Mouse (Mus musculus): Measurements from ENCODE around the gene Zfp472. TPM values are rescaled to one million over a fixed set of nuclear protein-coding genes. Genes with fewer than 3 reads are reported as not detected.
A peak's percentile ranks its signal among the peaks of the same experiment; 100 is the strongest.

Zfp472 gene
- 9.6 and 11.5 TPM in 2 replicates for polyA plus RNA-seq (2015; fragmentation: Nextera tagmentation; extraction: Ambion mirVana)

GRCm38 (mm10) chr17:32965623-32966290, at the start of gene Zfp472:
TSS of gene Zfp472 (plus strand) at chr17:32965814.
- peak within 1 kb of the TSS; percentile 98 for H3K27ac ChIP-seq (ENCODE audit: low read length)
- peak within 1 kb of the TSS; percentile 87 for H3K4me3 ChIP-seq (ENCODE audit: low read length)
- H3K4me2 ChIP-seq (ENCODE audit: low read depth, low read length): peak within 1 kb of the TSS; percentile 80
- H3K4me1 ChIP-seq (ENCODE audit: control insufficient read depth, insufficient read depth, low read length): peaks cover 9% of the 10 kb centered on the region
- no peaks in the 10 kb centered on the region for H3K36me3 ChIP-seq (ENCODE audit: control insufficient read depth, insufficient read depth, low read length)
- no peaks in the 10 kb centered on the region for H3K27me3 ChIP-seq (replicated peaks; ENCODE audit: control insufficient read depth, insufficient read depth, low read length)
- peak within 1 kb of the TSS; percentile 82 for H3K9ac ChIP-seq (ENCODE audit: low read depth, low read length)
- peak; percentile 99 for ATAC-seq
- no peaks in the 10 kb centered on the region for H3K9me3 ChIP-seq (ENCODE audit: control insufficient read depth, low read length)
- 0% methylated on average over 33 of the region's 33 CpGs for WGBS

GRCm38 (mm10) chr17:32916075-32916474, 49.5 kb upstream of the Zfp472 start:
- Histone ChIP-seq H3K36me3 (ENCODE audit: control insufficient read depth, insufficient read depth, low read length) (no peaks in the 10 kb centered on the region), H3K4me1 (ENCODE audit: control insufficient read depth, insufficient read depth, low read length) (peaks cover 19% of the 10 kb centered on the region), H3K9ac (ENCODE audit: low read depth, low read length) (0 out of 2 replicates have a peak overlapping the region, but pooled peaks have one; percentile 20), H3K27ac (ENCODE audit: low read length) (peak overlapping the region; percentile 89), H3K4me3 (ENCODE audit: low read length) (no peak overlapping the region; the same call in 1 of the 2 replicates), H3K27me3 (replicated peaks; ENCODE audit: control insufficient read depth, insufficient read depth, low read length) (no peaks in the 10 kb centered on the region), H3K4me2 (ENCODE audit: low read depth, low read length) (peak overlapping the region; percentile 41), H3K9me3 (ENCODE audit: control insufficient read depth, low read length) (no peaks in the 10 kb centered on the region)
- 63% methylated on average over 1 of the region's 1 CpGs for WGBS
- peak; percentile 93 for ATAC-seq

GRCm38 (mm10) chr17:32917131-32917530, 48.5 kb upstream of the Zfp472 start, which contains the start of gene Cyp4f14:
TSS of gene Cyp4f14 (minus strand) at chr17:32917342.
- Histone ChIP-seq H3K9me3 (ENCODE audit: control insufficient read depth, low read length) (no peaks in the 10 kb centered on the region), H3K9ac (ENCODE audit: low read depth, low read length) (0 out of 2 replicates have a peak within 1 kb of the TSS, but pooled peaks have one; percentile 20), H3K27me3 (replicated peaks; ENCODE audit: control insufficient read depth, insufficient read depth, low read length) (no peaks in the 10 kb centered on the region), H3K4me1 (ENCODE audit: control insufficient read depth, insufficient read depth, low read length) (peaks cover 19% of the 10 kb centered on the region), H3K4me2 (ENCODE audit: low read depth, low read length) (peak within 1 kb of the TSS; percentile 41), H3K4me3 (ENCODE audit: low read length) (no peak within 1 kb of the TSS; the same call in 1 of the 2 replicates), H3K36me3 (ENCODE audit: control insufficient read depth, insufficient read depth, low read length) (no peaks in the 10 kb centered on the region), H3K27ac (ENCODE audit: low read length) (peak within 1 kb of the TSS; percentile 89)
- no peak for ATAC-seq
- 60% methylated on average over 2 of the region's 2 CpGs for WGBS

- H3K9ac ChIP-seq (ENCODE audit: low read depth, low read length): no peak overlapping the region
- H3K4me2 ChIP-seq (ENCODE audit: low read depth, low read length): no peak overlapping the region
- H3K9me3 ChIP-seq (ENCODE audit: control insufficient read depth, low read length): no peaks in the 10 kb centered on the region
- WGBS: 40% methylated on average over 2 of the region's 2 CpGs
- peak overlapping the region; percentile 83 for H3K27ac ChIP-seq (ENCODE audit: low read length)
- H3K4me1 ChIP-seq (ENCODE audit: control insufficient read depth, insufficient read depth, low read length): peaks cover 16% of the 10 kb centered on the region
- peak; percentile 79 for ATAC-seq
- H3K36me3 ChIP-seq (ENCODE audit: control insufficient read depth, insufficient read depth, low read length): no peaks in the 10 kb centered on the region
- no peak overlapping the region for H3K4me3 ChIP-seq (ENCODE audit: low read length)
- H3K27me3 ChIP-seq (replicated peaks; ENCODE audit: control insufficient read depth, insufficient read depth, low read length): no peaks in the 10 kb centered on the region
These were observed 46.5 kb upstream of the Zfp472 start for GRCm38 (mm10) chr17:32919123-32919522.

GRCm38 (mm10) chr17:32923681-32924080, 41.9 kb upstream of the Zfp472 start:
- Histone ChIP-seq H3K27me3 (replicated peaks; ENCODE audit: control insufficient read depth, insufficient read depth, low read length) (no peaks in the 10 kb centered on the region), H3K4me3 (ENCODE audit: low read length) (no peak overlapping the region), H3K4me1 (ENCODE audit: control insufficient read depth, insufficient read depth, low read length) (peaks cover 34% of the 10 kb centered on the region), H3K9ac (ENCODE audit: low read depth, low read length) (no peak overlapping the region), H3K4me2 (ENCODE audit: low read depth, low read length) (no peak overlapping the region), H3K27ac (ENCODE audit: low read length) (no peak overlapping the region), H3K36me3 (ENCODE audit: control insufficient read depth, insufficient read depth, low read length) (no peaks in the 10 kb centered on the region), H3K9me3 (ENCODE audit: control insufficient read depth, low read length) (no peaks in the 10 kb centered on the region)
- ATAC-seq: no peak
- WGBS: 88% methylated on average over 1 of the region's 1 CpGs

GRCm38 (mm10) chr17:32924658-32925312, 40.8 kb upstream of the Zfp472 start:
- Histone ChIP-seq H3K4me1 (ENCODE audit: control insufficient read depth, insufficient read depth, low read length) (peaks cover 29% of the 10 kb centered on the region), H3K36me3 (ENCODE audit: control insufficient read depth, insufficient read depth, low read length) (no peaks in the 10 kb centered on the region), H3K27ac (ENCODE audit: low read length) (peak overlapping the region; percentile 79), H3K4me3 (ENCODE audit: low read length) (peak overlapping the region; percentile 55), H3K9ac (ENCODE audit: low read depth, low read length) (peak overlapping the region; percentile 80), H3K27me3 (replicated peaks; ENCODE audit: control insufficient read depth, insufficient read depth, low read length) (no peaks in the 10 kb centered on the region), H3K4me2 (ENCODE audit: low read depth, low read length) (peak overlapping the region; percentile 68), H3K9me3 (ENCODE audit: control insufficient read depth, low read length) (no peaks in the 10 kb centered on the region)
- peak; percentile 87 for ATAC-seq
- WGBS: 15% methylated on average over 32 of the region's 32 CpGs

- peak; percentile 88 for ATAC-seq
- peaks cover 27% of the 10 kb centered on the region for H3K4me1 ChIP-seq (ENCODE audit: control insufficient read depth, insufficient read depth, low read length)
- H3K36me3 ChIP-seq (ENCODE audit: control insufficient read depth, insufficient read depth, low read length): no peaks in the 10 kb centered on the region
- H3K27me3 ChIP-seq (replicated peaks; ENCODE audit: control insufficient read depth, insufficient read depth, low read length): no peaks in the 10 kb centered on the region
- H3K4me3 ChIP-seq (ENCODE audit: low read length): no peak overlapping the region
- 64% methylated on average over 5 of the region's 5 CpGs for WGBS
- peak overlapping the region; percentile 88 for H3K27ac ChIP-seq (ENCODE audit: low read length)
- H3K9me3 ChIP-seq (ENCODE audit: control insufficient read depth, low read length): no peaks in the 10 kb centered on the region
- peak overlapping the region; percentile 24 for H3K9ac ChIP-seq (ENCODE audit: low read depth, low read length)
- 0 out of 2 replicates have a peak overlapping the region, but pooled peaks have one; percentile 19 for H3K4me2 ChIP-seq (ENCODE audit: low read depth, low read length)
These were observed 37.8 kb upstream of the Zfp472 start for GRCm38 (mm10) chr17:32927803-32928202.

GRCm38 (mm10) chr17:32939831-32940230, 25.8 kb upstream of the Zfp472 start:
- Histone ChIP-seq H3K9ac (ENCODE audit: low read depth, low read length) (no peak overlapping the region), H3K9me3 (ENCODE audit: control insufficient read depth, low read length) (no peaks in the 10 kb centered on the region), H3K27me3 (replicated peaks; ENCODE audit: control insufficient read depth, insufficient read depth, low read length) (no peaks in the 10 kb centered on the region), H3K27ac (ENCODE audit: low read length) (no peak overlapping the region), H3K4me2 (ENCODE audit: low read depth, low read length) (no peak overlapping the region), H3K4me1 (ENCODE audit: control insufficient read depth, insufficient read depth, low read length) (0 out of 2 replicates have a peak, but pooled peaks cover 2% of the 10 kb centered on the region), H3K4me3 (ENCODE audit: low read length) (no peak overlapping the region), H3K36me3 (ENCODE audit: control insufficient read depth, insufficient read depth, low read length) (no peaks in the 10 kb centered on the region)
- no peak for ATAC-seq
- 84% methylated on average over 4 of the region's 4 CpGs for WGBS

- Histone ChIP-seq H3K4me1 (ENCODE audit: control insufficient read depth, insufficient read depth, low read length) (peaks cover 15% of the 10 kb centered on the region), H3K4me2 (ENCODE audit: low read depth, low read length) (no peak overlapping the region), H3K9me3 (ENCODE audit: control insufficient read depth, low read length) (no peaks in the 10 kb centered on the region), H3K36me3 (ENCODE audit: control insufficient read depth, insufficient read depth, low read length) (no peaks in the 10 kb centered on the region), H3K4me3 (ENCODE audit: low read length) (no peak overlapping the region), H3K27ac (ENCODE audit: low read length) (no peak overlapping the region), H3K27me3 (replicated peaks; ENCODE audit: control insufficient read depth, insufficient read depth, low read length) (no peaks in the 10 kb centered on the region), H3K9ac (ENCODE audit: low read depth, low read length) (no peak overlapping the region)
- 92% methylated on average over 3 of the region's 3 CpGs for WGBS
- ATAC-seq: no peak
These were observed 22.0 kb upstream of the Zfp472 start for GRCm38 (mm10) chr17:32943661-32944060.
